Mouse (Mus musculus): Measurements from ENCODE around the gene Trip12.

Trip12 gene

DNA sequence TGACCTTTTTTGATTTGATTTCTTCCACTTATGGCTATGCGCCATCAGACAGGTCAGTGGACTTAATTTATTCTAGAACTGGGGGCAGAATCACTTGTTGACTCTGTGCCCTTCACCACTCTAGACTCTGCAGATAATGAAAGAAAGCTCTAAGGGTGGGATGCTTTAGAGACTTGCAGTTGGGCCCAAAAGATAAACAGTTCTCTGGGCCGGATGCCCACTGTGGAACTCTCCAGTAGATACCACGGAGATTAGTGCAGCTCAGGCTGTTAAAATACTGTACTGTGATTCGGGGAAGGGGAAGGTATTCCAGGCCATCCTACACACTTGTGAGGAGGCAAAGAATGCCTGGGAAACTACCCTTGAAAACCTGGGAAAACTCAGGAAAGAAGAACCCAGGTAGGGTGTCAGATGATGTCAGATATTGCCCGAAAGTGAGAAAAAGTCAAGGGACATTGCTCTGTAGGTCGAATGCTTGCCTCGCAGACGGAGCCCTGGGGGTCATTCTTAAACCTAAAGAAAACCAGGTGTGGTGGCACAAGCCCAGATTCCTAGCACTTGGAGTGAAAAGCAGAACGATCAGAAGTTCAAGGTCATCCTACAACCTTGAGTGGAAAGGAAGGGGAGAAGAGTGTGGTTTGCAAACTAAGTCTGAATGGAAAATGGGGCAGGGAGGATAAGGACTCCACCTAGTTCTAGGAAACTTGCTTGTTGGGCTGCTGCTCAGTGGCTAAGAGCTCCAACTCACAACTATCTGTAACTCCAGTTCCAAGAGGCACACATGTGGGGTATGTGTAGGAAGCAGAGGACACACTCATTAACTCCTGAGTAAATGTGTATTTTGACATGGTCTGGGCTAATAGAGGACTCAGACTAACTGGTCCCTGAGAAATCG is 20.3 kb upstream of the Trip12 start:
- no peak for DNase-seq (ENCODE audit: low spot score)

GRCm38 (mm10) chr1:84859597-84859996 is 19.3 kb upstream of the Trip12 start:
- no peak for DNase-seq (ENCODE audit: low spot score)

GRCm38 (mm10) chr1:84855756-84856155 is 15.4 kb upstream of the Trip12 start:
- DNase-seq (ENCODE audit: low spot score): no peak

DNA sequence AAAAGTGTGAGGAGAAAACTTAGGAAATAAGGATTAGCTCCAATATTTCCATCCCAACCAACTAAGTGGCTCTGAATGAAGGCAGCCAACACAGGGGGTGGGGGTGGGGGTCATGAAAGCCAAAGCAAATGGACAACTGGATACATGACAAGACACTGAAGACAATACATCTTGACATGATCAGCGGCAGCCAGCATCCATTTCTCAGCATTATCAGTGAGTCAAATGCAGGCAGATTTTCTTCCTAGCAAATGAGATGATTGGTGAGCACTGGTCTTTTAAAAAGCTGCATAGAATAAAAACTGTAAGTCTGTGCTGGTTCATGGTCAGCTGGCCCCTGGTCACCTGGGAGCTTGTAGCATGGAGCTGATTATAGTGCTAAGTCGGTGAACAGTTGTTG is 14.7 kb upstream of the Trip12 start:
- DNase-seq (ENCODE audit: low spot score): no peak

- DNase-seq (ENCODE audit: low spot score): no peak
Measured at GRCm38 (mm10) chr1:84853721-84854120, 13.4 kb upstream of the Trip12 start.

DNA sequence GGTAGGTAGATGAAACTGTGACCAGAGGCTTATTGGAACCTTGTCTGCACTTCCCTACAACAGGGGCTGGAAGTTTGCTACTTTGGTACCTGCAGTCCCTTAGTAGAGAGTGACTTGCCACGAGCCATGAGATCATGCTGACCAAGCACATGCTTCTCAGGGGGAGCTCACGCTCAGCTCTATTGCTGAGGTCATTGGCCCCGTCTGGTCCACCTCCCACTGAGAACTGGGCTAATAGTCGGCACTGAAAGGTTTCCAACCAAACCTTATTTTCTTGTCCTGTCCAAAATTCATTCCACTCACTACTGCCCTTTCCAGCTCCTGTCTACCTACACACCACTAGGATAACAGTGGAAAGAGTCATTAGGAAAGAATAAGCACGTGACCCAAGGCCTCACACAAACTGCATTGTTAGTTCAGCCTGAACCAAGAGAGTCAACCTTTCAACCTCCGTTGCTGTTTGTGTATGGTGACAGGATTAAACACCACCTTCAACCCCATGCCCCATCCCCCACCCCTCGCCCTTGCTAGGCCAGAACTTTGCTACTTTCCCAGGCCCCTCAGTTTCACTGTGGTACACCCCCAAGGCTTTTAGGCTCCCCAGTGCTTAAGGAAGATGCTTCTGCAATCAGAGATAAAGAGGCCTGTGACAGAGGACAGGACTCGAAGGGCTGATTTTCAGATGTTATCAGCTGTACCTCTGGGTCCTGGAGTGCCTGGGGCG is 11.4 kb upstream of the Trip12 start:
- no peak for DNase-seq (ENCODE audit: low spot score)

DNA sequence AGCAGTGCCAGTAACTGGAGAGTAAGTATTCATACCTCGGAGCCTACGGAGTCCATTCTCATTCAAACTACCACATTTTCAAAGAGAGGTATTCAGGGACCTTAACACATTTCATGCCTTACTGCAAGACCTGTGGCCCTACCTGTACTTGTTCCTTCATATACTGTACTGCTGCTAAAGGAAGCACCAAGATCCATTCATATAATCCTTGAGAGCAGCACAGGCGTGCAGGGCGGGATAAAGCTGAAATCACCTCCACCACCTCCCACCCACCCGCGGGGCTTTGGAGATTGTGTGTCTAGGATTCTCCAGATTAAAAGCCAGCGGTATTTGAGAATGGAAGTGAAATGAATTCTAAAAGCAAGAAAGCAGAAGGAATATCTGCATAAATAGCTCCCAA is 10.2 kb upstream of the Trip12 start:
- DNase-seq (ENCODE audit: low spot score): no peak

DNA sequence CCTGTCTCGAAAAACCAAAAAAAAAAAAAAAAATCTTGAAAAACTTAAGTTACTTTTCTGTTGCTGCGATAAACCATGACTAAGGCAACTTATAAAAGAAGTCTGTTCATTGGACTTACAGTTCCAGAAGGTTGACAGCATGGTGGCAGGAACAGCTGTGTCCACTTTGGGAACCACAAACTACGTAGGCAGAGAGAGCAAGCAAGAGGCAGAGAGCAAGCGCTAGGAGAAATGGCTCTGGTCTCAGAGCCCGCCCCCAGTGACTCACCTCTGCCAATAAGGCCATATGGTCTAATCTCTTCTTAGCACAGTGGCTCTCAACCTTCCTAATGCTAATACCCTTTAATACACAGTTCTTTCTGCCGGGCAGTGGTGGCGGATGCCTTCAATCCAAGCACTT is 9.5 kb upstream of the Trip12 start:
- DNase-seq (ENCODE audit: low spot score): no peak

DNA sequence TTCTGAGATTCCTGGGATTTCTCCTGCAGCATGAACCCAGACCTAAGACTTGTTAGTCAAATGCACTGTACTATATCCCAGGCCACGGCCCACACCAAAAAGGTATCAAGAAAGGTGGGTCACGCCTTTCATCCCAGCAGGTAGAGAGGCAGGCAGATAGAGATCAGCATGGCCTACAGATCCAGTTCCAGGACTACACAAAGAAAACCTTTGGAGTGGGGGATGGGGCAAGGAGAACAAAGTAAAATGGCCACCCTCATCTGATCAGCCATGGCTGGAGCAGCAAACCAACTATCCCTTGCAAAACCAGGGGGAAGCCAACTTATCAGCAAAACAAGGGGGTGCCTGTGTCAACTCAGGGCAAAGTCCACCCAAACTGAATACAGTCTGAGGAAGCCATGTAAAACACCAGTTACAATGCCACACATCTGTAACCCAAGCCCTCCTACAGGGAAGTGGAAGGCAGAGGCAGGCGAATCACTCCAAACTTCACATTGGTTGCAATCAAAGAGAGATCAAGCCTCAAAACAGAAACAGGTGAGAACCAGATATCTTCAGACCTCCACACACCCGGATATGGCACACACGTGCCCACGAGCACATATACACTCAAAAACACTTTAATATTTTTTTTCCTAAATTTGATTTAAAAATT is 8.6 kb upstream of the Trip12 start:
- DNase-seq (ENCODE audit: low spot score): no peak

- no peak for DNase-seq (ENCODE audit: low spot score)
Measured at GRCm38 (mm10) chr1:84848335-84848734, 8.0 kb upstream of the Trip12 start.

DNA sequence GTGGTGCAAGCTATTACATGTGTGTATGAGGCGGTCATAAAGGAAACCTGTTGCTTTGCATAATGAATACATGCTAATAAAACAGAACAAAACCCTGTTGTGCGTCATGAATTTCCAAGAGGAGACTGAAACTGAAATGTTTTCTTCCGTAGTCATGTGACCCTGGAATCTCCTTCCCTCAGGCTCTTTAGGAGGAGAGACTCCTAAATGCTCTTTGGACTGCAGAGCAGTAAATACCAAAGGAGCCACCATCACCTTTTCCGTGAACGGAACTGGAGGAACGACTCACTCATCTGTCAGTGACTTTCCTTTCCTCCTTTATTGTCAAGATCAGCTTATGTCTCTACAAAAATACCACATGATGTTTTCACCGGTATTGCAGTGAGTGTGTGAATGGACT is 7.4 kb upstream of the Trip12 start:
- DNase-seq (ENCODE audit: low spot score): no peak

- no peak for DNase-seq (ENCODE audit: low spot score)
Measured at GRCm38 (mm10) chr1:84843366-84843765, 3.0 kb upstream of the Trip12 start.

DNA sequence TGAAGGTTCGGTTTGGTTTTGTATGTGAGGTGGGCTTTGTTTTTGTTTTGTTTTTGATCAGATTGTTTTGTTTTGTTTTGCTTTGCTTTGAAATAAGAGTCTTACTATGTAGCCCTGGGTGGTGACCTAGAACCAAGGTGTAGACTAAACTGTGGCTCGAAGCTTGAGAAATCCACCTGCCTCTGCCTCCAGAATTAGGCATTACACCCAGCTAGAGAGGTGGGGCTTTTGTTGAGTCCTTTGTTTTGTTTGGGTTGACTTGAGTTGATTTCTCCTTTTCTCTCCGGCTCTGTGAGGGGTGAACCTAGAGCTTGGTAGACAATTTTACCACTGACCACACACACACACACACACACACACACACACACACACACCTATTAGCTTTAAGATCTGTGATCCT is 745 bp upstream of the Trip12 start:
- no peak for DNase-seq (ENCODE audit: low spot score)

DNA sequence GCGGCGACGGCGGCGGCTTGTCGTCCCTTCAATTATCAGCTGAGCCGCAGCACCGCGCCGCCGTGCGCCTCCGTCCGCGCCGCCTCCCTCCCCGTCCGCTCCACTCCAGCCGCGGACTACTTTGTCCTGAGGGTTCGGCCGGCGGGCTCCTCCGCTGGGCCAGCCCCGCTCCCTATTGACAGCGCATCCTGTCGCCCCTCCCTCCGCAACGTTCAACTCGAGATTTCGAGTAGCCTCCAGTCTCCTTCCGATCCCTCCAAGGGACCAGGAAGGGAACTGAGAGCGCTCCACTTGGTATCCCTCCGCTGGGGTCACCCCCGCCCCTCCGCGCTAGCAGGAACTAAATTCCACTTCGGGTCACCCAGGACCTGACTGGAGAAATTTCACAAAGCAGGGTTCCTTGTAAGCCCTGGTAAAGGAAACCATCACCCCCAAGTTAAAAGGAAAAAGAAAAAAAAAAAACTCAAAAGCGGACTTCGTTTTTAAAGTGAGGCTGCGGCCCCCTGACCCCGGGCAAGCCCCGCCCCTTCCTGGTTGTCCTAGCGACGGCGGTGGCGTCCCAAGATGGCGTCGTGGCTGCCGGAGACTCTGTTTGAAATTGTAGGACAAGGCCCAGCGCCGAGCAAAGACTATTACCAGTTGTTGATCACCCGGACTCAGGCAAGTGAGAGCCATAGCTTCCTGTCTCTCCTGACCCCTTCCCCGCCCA is 853 bp downstream of the Trip12 start, which contains the start of gene Fbxo36:
TSS of gene Fbxo36 (plus strand) at position 533 of the 709 bp plus-strand sequence.
- DNase-seq (ENCODE audit: low spot score): peak; percentile 75

DNA sequence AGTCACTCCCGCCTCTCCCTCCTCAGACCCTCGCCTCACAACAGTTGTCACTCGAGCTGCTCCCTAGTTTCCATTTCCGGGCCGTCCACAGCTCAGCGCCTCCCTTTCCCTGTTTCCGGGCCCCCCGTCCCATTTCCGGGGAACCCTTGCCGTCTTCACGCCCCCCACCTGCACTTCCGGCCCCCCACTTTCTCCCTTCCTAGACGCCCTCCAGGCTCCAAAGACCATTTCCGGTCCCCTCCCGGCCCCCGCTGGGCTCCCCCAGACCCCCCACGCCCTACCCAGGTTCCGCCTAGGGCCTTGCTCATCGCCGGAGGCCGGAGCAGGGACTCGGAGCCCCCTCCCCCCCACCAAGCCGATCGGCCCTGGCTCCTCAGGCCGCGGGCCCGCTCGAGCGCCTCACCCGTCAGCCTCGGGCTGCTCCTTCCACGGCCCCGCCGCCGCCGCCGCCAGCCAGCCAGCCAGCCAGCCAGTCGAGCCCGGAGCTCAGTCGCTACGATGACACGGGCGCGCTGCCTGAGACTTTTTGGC is 1.6 kb downstream of the Trip12 start:
- peak; percentile 15 for DNase-seq (ENCODE audit: low spot score)

- no peak for DNase-seq (ENCODE audit: low spot score)
Measured at GRCm38 (mm10) chr1:84838156-84838555, 2.2 kb downstream of the Trip12 start.

- no peak for DNase-seq (ENCODE audit: low spot score)
Measured at GRCm38 (mm10) chr1:84837523-84838145, 2.7 kb downstream of the Trip12 start.

- DNase-seq (ENCODE audit: low spot score): no peak
Measured at GRCm38 (mm10) chr1:84825091-84825490, 15.2 kb downstream of the Trip12 start.

- no peak for DNase-seq (ENCODE audit: low spot score)
Measured at GRCm38 (mm10) chr1:84817596-84817995, 22.7 kb downstream of the Trip12 start.

DNA sequence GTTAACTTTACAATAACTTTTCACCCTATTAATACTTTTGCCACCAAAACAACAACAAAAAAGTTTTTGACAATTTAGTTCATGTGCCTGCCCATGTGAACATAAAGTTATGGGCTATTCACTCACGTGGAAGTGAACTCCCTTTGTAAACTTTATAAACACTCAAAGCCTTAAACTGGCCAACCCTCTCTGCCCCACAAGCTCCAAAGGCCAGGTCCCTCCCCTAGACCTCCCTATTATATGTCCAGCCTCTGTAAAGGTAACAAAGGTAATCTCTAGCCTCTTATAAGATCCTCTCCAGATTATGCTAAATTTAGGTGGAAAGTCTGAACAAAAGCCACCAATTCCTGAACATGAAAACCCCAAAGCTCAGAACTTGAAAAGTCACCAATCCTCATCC is 36.5 kb downstream of the Trip12 start:
- DNase-seq (ENCODE audit: low spot score): no peak

DNA sequence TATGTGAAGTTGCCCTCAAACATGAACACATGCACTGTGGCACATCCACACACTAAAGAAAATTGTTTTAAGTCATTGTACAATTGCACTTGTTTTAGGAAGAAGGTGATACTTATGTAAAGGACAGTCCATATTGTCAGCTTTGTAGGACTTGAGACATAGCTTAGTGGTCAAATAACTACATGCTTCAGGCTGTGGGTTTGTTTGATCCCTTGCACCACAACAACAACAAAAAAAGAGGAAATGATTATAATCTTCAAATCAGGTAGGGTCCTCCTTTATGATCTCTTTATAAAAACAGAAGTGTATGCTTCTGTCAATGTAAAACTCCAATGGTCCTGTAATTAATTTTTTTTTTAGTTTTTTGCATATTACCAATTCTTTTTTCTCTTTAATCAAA is 41.1 kb downstream of the Trip12 start:
- DNase-seq (ENCODE audit: low spot score): no peak

Data from urinary bladder, postnatal 10 days (tissue).